Mouse (Mus musculus) small intestine, adult 2 months (tissue): ENCODE measurements around the gene Anxa4.

Experiments
- CTCF ChIP-seq: fragments of 200-500 bp; IDR thresholded peaks from 2 replicates; pipeline ENCODE4 v1.5.1; 2012; ENCODE audit warnings: low read depth, mild to moderate bottlenecking, control low read depth, inconsistent platforms, low read length, moderate library complexity, mixed read lengths; ENCODE audit not compliant: insufficient replicate concordance, insufficient read length; ENCODE audit errors: extremely low read depth
- POLR2A ChIP-seq: fragments of 200-500 bp; IDR thresholded peaks from 2 replicates; pipeline ENCODE4 v1.6.1; 2012; ENCODE audit warnings: low read depth, mild to moderate bottlenecking, control low read depth, inconsistent platforms, low read length, moderate library complexity

- no peak for TF ChIP-seq CTCF
- no peak for TF ChIP-seq POLR2A
These were observed 22.1 kb upstream of the Anxa4 start for GRCm38 (mm10) chr6:86815436-86815835.
